Mouse (Mus musculus): ENCODE measurements at regions not wholly inside any gene's neighbourhood (a gene's known extent, or its start where the extent isn't known, plus 50 kb on each side); places are given as distances from the start of the nearest gene placed in this dataset.

- 92% methylated on average over 9 of the region's 9 CpGs for WGBS
Measured at GRCm38 (mm10) chr2:137308116-137308515, 191.7 kb upstream of the Jag1 start.

GRCm38 (mm10) chr2:137301474-137302267, 185.2 kb upstream of the Jag1 start:
- no peak for DNase-seq
- no peak overlapping the region for H3K4me3 ChIP-seq (replicated peaks; ENCODE audit: extremely low read depth, low read depth, low read length)
- H3K4me1 ChIP-seq (ENCODE audit: control insufficient read depth, insufficient read depth, low read length), result no peaks in the 10 kb centered on the region
- TF ChIP-seq CTCF (IDR thresholded peaks at IDR 0.05; ENCODE audit: insufficient read depth, low read length), result no peak
- no peak for TF ChIP-seq POLR2A (IDR thresholded peaks at IDR 0.05; ENCODE audit: borderline replicate concordance, extremely low read depth, low read depth, low read length)
- WGBS, result 46% methylated on average over 4 of the region's 4 CpGs

More at GRCm38 (mm10) chr2:137308116-137308515, 191.7 kb upstream of the Jag1 start:
- Histone ChIP-seq H3K4me1 (ENCODE audit: control insufficient read depth, insufficient read depth, low read length) (no peaks in the 10 kb centered on the region; the same call in 1 of the 2 replicates), H3K4me3 (replicated peaks; ENCODE audit: extremely low read depth, low read depth, low read length) (no peak overlapping the region)
- no peak for DNase-seq
- TF ChIP-seq CTCF (IDR thresholded peaks at IDR 0.05; ENCODE audit: insufficient read depth, low read length), result no peak
- no peak for TF ChIP-seq POLR2A (IDR thresholded peaks at IDR 0.05; ENCODE audit: borderline replicate concordance, extremely low read depth, low read depth, low read length)

- TF ChIP-seq CTCF (IDR thresholded peaks at IDR 0.05; ENCODE audit: insufficient read depth, low read length), result no peak
- TF ChIP-seq POLR2A (IDR thresholded peaks at IDR 0.05; ENCODE audit: borderline replicate concordance, extremely low read depth, low read depth, low read length), result no peak
- DNase-seq, result no peak
- 81% methylated on average over 3 of the region's 3 CpGs for WGBS
- Histone ChIP-seq H3K4me3 (replicated peaks; ENCODE audit: extremely low read depth, low read depth, low read length) (no peak overlapping the region), H3K4me1 (ENCODE audit: control insufficient read depth, insufficient read depth, low read length) (no peaks in the 10 kb centered on the region)
Measured at GRCm38 (mm10) chr2:137289231-137289630, 172.8 kb upstream of the Jag1 start.

GRCm38 (mm10) chr2:137271575-137272180, 155.2 kb upstream of the Jag1 start:
- no peak for DNase-seq
- TF ChIP-seq POLR2A (IDR thresholded peaks at IDR 0.05; ENCODE audit: borderline replicate concordance, extremely low read depth, low read depth, low read length) (no peak), CTCF (IDR thresholded peaks at IDR 0.05; ENCODE audit: insufficient read depth, low read length) (no peak)
- no peak overlapping the region for H3K4me3 ChIP-seq (replicated peaks; ENCODE audit: extremely low read depth, low read depth, low read length)
- H3K4me1 ChIP-seq (ENCODE audit: control insufficient read depth, insufficient read depth, low read length), result no peaks in the 10 kb centered on the region
- WGBS, result 39% methylated on average over 5 of the region's 5 CpGs

GRCm38 (mm10) chr2:137262911-137263310, 146.5 kb upstream of the Jag1 start:
- no peaks in the 10 kb centered on the region for H3K4me1 ChIP-seq (ENCODE audit: control insufficient read depth, insufficient read depth, low read length)
- WGBS, result 69% methylated on average over 2 of the region's 2 CpGs
- TF ChIP-seq CTCF (IDR thresholded peaks at IDR 0.05; ENCODE audit: insufficient read depth, low read length) (no peak), POLR2A (IDR thresholded peaks at IDR 0.05; ENCODE audit: borderline replicate concordance, extremely low read depth, low read depth, low read length) (no peak)
- DNase-seq, result no peak
- no peak overlapping the region for H3K4me3 ChIP-seq (replicated peaks; ENCODE audit: extremely low read depth, low read depth, low read length)

GRCm38 (mm10) chr2:137257847-137258515, 141.5 kb upstream of the Jag1 start:
- H3K4me1 ChIP-seq (ENCODE audit: control insufficient read depth, insufficient read depth, low read length), result no peaks in the 10 kb centered on the region
- WGBS, result 92% methylated on average over 8 of the region's 8 CpGs

GRCm38 (mm10) chr2:137247931-137248330, 131.5 kb upstream of the Jag1 start:
- DNase-seq, result no peak
- Histone ChIP-seq H3K4me1 (ENCODE audit: control insufficient read depth, insufficient read depth, low read length) (no peaks in the 10 kb centered on the region; the same call in 1 of the 2 replicates), H3K4me3 (replicated peaks; ENCODE audit: extremely low read depth, low read depth, low read length) (no peak overlapping the region)
- 69% methylated on average over 7 of the region's 7 CpGs for WGBS
- TF ChIP-seq POLR2A (IDR thresholded peaks at IDR 0.05; ENCODE audit: borderline replicate concordance, extremely low read depth, low read depth, low read length) (no peak), CTCF (IDR thresholded peaks at IDR 0.05; ENCODE audit: insufficient read depth, low read length) (no peak)

More at GRCm38 (mm10) chr2:137257847-137258515, 141.5 kb upstream of the Jag1 start:
- no peak overlapping the region for H3K4me3 ChIP-seq (replicated peaks; ENCODE audit: extremely low read depth, low read depth, low read length)
- DNase-seq, result no peak
- TF ChIP-seq POLR2A (IDR thresholded peaks at IDR 0.05; ENCODE audit: borderline replicate concordance, extremely low read depth, low read depth, low read length) (no peak), CTCF (IDR thresholded peaks at IDR 0.05; ENCODE audit: insufficient read depth, low read length) (no peak)

GRCm38 (mm10) chr2:137244370-137244769, 127.9 kb upstream of the Jag1 start:
- H3K4me1 ChIP-seq (ENCODE audit: control insufficient read depth, insufficient read depth, low read length), result no peaks in the 10 kb centered on the region; the same call in 1 of the 2 replicates
- DNase-seq, result no peak
- TF ChIP-seq CTCF (IDR thresholded peaks at IDR 0.05; ENCODE audit: insufficient read depth, low read length), result no peak
- TF ChIP-seq POLR2A (IDR thresholded peaks at IDR 0.05; ENCODE audit: borderline replicate concordance, extremely low read depth, low read depth, low read length), result no peak
- no peak overlapping the region for H3K4me3 ChIP-seq (replicated peaks; ENCODE audit: extremely low read depth, low read depth, low read length)
- 68% methylated on average over 6 of the region's 6 CpGs for WGBS

- Histone ChIP-seq H3K4me1 (ENCODE audit: control insufficient read depth, insufficient read depth, low read length) (no peaks in the 10 kb centered on the region; the same call in 1 of the 2 replicates), H3K4me3 (replicated peaks; ENCODE audit: extremely low read depth, low read depth, low read length) (no peak overlapping the region)
- TF ChIP-seq POLR2A (IDR thresholded peaks at IDR 0.05; ENCODE audit: borderline replicate concordance, extremely low read depth, low read depth, low read length) (no peak), CTCF (IDR thresholded peaks at IDR 0.05; ENCODE audit: insufficient read depth, low read length) (no peak)
- 35% methylated on average over 5 of the region's 5 CpGs for WGBS
- no peak for DNase-seq
Measured at GRCm38 (mm10) chr2:137243914-137244313, 127.5 kb upstream of the Jag1 start.

All from lung, adult 2 months (tissue).